In the genomic region with DNA sequence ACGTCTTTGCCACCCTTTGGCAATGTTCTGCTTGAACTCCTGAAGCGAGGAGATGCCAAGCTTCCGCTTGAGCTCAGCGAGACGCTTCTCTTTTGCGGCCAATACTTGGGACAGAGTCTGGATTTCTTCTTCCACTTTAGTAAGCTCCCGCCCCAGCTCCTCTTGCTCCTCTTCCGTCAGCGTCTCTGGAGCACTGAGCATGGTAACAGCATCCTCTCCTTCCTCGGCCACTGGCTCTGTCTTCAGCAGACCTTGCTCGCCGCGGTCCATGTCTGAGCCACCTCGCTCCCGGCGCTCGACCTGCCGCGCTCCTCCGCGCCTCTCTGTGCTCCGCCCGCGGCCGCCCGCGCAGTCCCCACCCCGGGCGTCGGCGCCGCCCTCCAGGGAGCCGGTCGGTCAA, we compare ENCODE assay signal across 8 mouse cellular contexts. TPM values are rescaled to one million over a fixed set of nuclear protein-coding genes. Genes with fewer than 3 reads are reported as not detected.
DNase-seq lines count a peak whose midpoint lies in the region; ATAC-seq and TF ChIP-seq lines count a peak whose summit lies in the region.

No protein-coding gene starts in this region.

- H3K27me3 ChIP-seq in embryonic facial prominence, embryonic 15.5 days, result no peaks in the 10 kb centered on the region
- no peaks in the 10 kb centered on the region for H3K27me3 ChIP-seq in heart, postnatal 0 days (ENCODE audit: control insufficient read depth, insufficient read depth, low read length)
- no peaks in the 10 kb centered on the region for H3K27me3 ChIP-seq in stomach, postnatal 0 days (ENCODE audit: control insufficient read depth, insufficient read depth, low read length)

- DNase-seq in frontal cortex, postnatal 14 days (ENCODE audit: low spot score in 2 of 2), result no peak
- peak; percentile 41 for DNase-seq in adrenal gland, postnatal 25 days
- DNase-seq in heart, postnatal 0 days (ENCODE audit: low spot score), result peak; percentile 15
- DNase-seq in large intestine, adult 2 months (ENCODE audit: low read depth, low spot score), result peak; percentile 2
- peak; percentile 43 for DNase-seq in stomach, postnatal 0 days (ENCODE audit: low spot score)

- H3K27ac ChIP-seq in embryonic facial prominence, embryonic 15.5 days (replicated peaks), result no peak overlapping the region
- no peak overlapping the region for H3K27ac ChIP-seq in heart, postnatal 0 days (ENCODE audit: low read depth)
- H3K27ac ChIP-seq in stomach, postnatal 0 days (replicated peaks), result no peak overlapping the region

- peak overlapping the region; percentile 35; the same call in 1 of the 2 replicates for H3K9ac ChIP-seq in embryonic facial prominence, embryonic 15.5 days
- peak overlapping the region; percentile 46 for H3K9ac ChIP-seq in heart, postnatal 0 days (replicated peaks; ENCODE audit: low read depth, low read length)
- peak overlapping the region; percentile 41 for H3K9ac ChIP-seq in stomach, postnatal 0 days (ENCODE audit: low read length)

- H3K9me3 ChIP-seq in embryonic facial prominence, embryonic 15.5 days (replicated peaks), result no peaks in the 10 kb centered on the region
- H3K9me3 ChIP-seq in heart, postnatal 0 days (replicated peaks; ENCODE audit: control insufficient read depth, low read length), result no peaks in the 10 kb centered on the region
- no peaks in the 10 kb centered on the region for H3K9me3 ChIP-seq in stomach, postnatal 0 days (ENCODE audit: control insufficient read depth, low read length)

- H3K4me1 ChIP-seq in embryonic facial prominence, embryonic 15.5 days, result 0 out of 2 replicates have a peak, but pooled peaks cover 2% of the 10 kb centered on the region
- H3K4me1 ChIP-seq in heart, postnatal 0 days (ENCODE audit: control insufficient read depth, insufficient read depth), result peaks cover 5% of the 10 kb centered on the region; the same call in 1 of the 2 replicates
- H3K4me1 ChIP-seq in stomach, postnatal 0 days (replicated peaks; ENCODE audit: control insufficient read depth, insufficient read depth), result no peaks in the 10 kb centered on the region

- H3K4me3 ChIP-seq in embryonic facial prominence, embryonic 15.5 days (replicated peaks), result peak overlapping the region; percentile 48
- H3K4me3 ChIP-seq in heart, postnatal 0 days (ENCODE audit: low read depth, low read length), result peak overlapping the region; percentile 62
- peak overlapping the region; percentile 46 for H3K4me3 ChIP-seq in stomach, postnatal 0 days (ENCODE audit: low read depth, low read length)

- ATAC-seq in frontal cortex, adult (ENCODE audit: low TSS enrichment), result peak; percentile 77
- ATAC-seq in embryonic facial prominence, embryonic 15.5 days (ENCODE audit: insufficient number of reproducible peaks, low FRiP score, low TSS enrichment, low read depth), result 0 out of 2 replicates have a peak, but pooled peaks have one; percentile 15
- peak; percentile 70 for ATAC-seq in heart, postnatal 0 days (ENCODE audit: insufficient read depth, low read depth)
- peak; percentile 47 for ATAC-seq in megakaryocyte progenitor cell, adult 5-6 weeks (replicated peaks; ENCODE audit: poor library complexity)
- ATAC-seq in stomach, postnatal 0 days (ENCODE audit: low FRiP score, low TSS enrichment), result peak; percentile 76

- H3K36me3 ChIP-seq in embryonic facial prominence, embryonic 15.5 days, result peaks cover 33% of the 10 kb centered on the region
- H3K36me3 ChIP-seq in heart, postnatal 0 days (replicated peaks; ENCODE audit: control insufficient read depth, insufficient read depth, low read length), result peaks cover 36% of the 10 kb centered on the region
- peaks cover 8% of the 10 kb centered on the region; the same call in 1 of the 2 replicates for H3K36me3 ChIP-seq in stomach, postnatal 0 days (ENCODE audit: control insufficient read depth, insufficient read depth, low read length)

- no peak for TF ChIP-seq EP300 in heart, postnatal 0 days (IDR thresholded peaks at IDR 0.05; ENCODE audit: low read depth)
- no peak for TF ChIP-seq EP300 in stomach, postnatal 0 days (optimal IDR thresholded peaks at IDR 0.05)

- 4% methylated on average over 34 of the region's 34 CpGs for WGBS in embryonic facial prominence, embryonic 15.5 days
- 3% methylated on average over 34 of the region's 34 CpGs for WGBS in heart, postnatal 0 days
- WGBS in large intestine, adult 2 months, result 2% methylated on average over 34 of the region's 34 CpGs
- WGBS in stomach, postnatal 0 days, result 3% methylated on average over 34 of the region's 34 CpGs

- no peak for TF ChIP-seq CTCF in heart, postnatal 0 days (IDR thresholded peaks at IDR 0.05; ENCODE audit: low read depth)
- no peak for TF ChIP-seq CTCF in stomach, postnatal 0 days (IDR thresholded peaks at IDR 0.05; ENCODE audit: low read depth)

- peak overlapping the region; percentile 61 for H3K4me2 ChIP-seq in embryonic facial prominence, embryonic 15.5 days (replicated peaks)
- peak overlapping the region; percentile 74 for H3K4me2 ChIP-seq in heart, postnatal 0 days (ENCODE audit: low read depth, low read length)
- peak overlapping the region; percentile 61 for H3K4me2 ChIP-seq in stomach, postnatal 0 days (replicated peaks; ENCODE audit: low read depth)

RNA-seq across cellular contexts. Expression of a gene that starts 31.0 kb away (rescaled TPM):
- 80.1 and 93.7 TPM in 2 replicates for total RNA-seq in adrenal gland, postnatal 25 days (2021)
- 82.0 and 87.7 TPM in 2 replicates for polyA plus RNA-seq in embryonic facial prominence, embryonic 15.5 days (2015; fragmentation: Nextera tagmentation; extraction: Ambion mirVana)
- total RNA-seq in heart, postnatal 0 days (2014; rRNA removed; ENCODE audit: low replicate concordance), result 48.7 and 55.0 TPM in 2 replicates
- 34.5 and 38.6 TPM in 2 replicates for polyA plus RNA-seq in heart, postnatal 0 days (2015; fragmentation: Nextera tagmentation; extraction: Ambion mirVana)
- polyA plus RNA-seq in large intestine, adult 2 months (2012; rRNA removed), result 13.6 and 13.7 TPM in 2 replicates
- 228 and 231 TPM in 2 replicates for total RNA-seq in megakaryocyte progenitor cell, adult 5-6 weeks (2015)
- total RNA-seq in megakaryocyte progenitor cell, adult 5-6 weeks (2017), result 233 and 244 TPM in 2 replicates
- 39.0 and 39.1 TPM in 2 replicates for polyA plus RNA-seq in stomach, postnatal 0 days (2015; fragmentation: Nextera tagmentation; extraction: Ambion mirVana)

RNA-seq across cellular contexts. Expression of a gene that starts 31.1 kb away (rescaled TPM):
- 9.8 and 12.7 TPM in 2 replicates for total RNA-seq in adrenal gland, postnatal 25 days (2021)
- polyA plus RNA-seq in embryonic facial prominence, embryonic 15.5 days (2015; fragmentation: Nextera tagmentation; extraction: Ambion mirVana), result 35.9 and 36.1 TPM in 2 replicates
- 1.9 and 2.5 TPM in 2 replicates for total RNA-seq in heart, postnatal 0 days (2014; rRNA removed; ENCODE audit: low replicate concordance)
- 20.9 and 23.0 TPM in 2 replicates for polyA plus RNA-seq in heart, postnatal 0 days (2015; fragmentation: Nextera tagmentation; extraction: Ambion mirVana)
- polyA plus RNA-seq in large intestine, adult 2 months (2012; rRNA removed), result 0.81 and 1.1 TPM in 2 replicates
- total RNA-seq in megakaryocyte progenitor cell, adult 5-6 weeks (2015), result 27.1 and 29.3 TPM in 2 replicates
- total RNA-seq in megakaryocyte progenitor cell, adult 5-6 weeks (2017), result 8.7 and 11.8 TPM in 2 replicates
- polyA plus RNA-seq in stomach, postnatal 0 days (2015; fragmentation: Nextera tagmentation; extraction: Ambion mirVana), result 30.6 and 31.5 TPM in 2 replicates

RNA-seq across cellular contexts. Expression of a gene that starts 41.1 kb away (rescaled TPM):
- 51.5 and 60.6 TPM in 2 replicates for total RNA-seq in adrenal gland, postnatal 25 days (2021)
- 12.3 and 13.2 TPM in 2 replicates for polyA plus RNA-seq in embryonic facial prominence, embryonic 15.5 days (2015; fragmentation: Nextera tagmentation; extraction: Ambion mirVana)
- 30.3 and 32.7 TPM in 2 replicates for total RNA-seq in heart, postnatal 0 days (2014; rRNA removed; ENCODE audit: low replicate concordance)
- 8.4 and 8.8 TPM in 2 replicates for polyA plus RNA-seq in heart, postnatal 0 days (2015; fragmentation: Nextera tagmentation; extraction: Ambion mirVana)
- 12.2 and 26.0 TPM in 2 replicates for polyA plus RNA-seq in large intestine, adult 2 months (2012; rRNA removed)
- 54.4 and 64.4 TPM in 2 replicates for total RNA-seq in megakaryocyte progenitor cell, adult 5-6 weeks (2015)
- total RNA-seq in megakaryocyte progenitor cell, adult 5-6 weeks (2017), result 57.8 and 85.7 TPM in 2 replicates
- polyA plus RNA-seq in stomach, postnatal 0 days (2015; fragmentation: Nextera tagmentation; extraction: Ambion mirVana), result 5.4 and 5.6 TPM in 2 replicates

Comparison
In these comparisons a context has a peak if more than half of its experiments do, and no peak if none do; other contexts are left out.
1. ATAC-seq: peak in every context shown above with its lines; median percentile 77 in frontal cortex, adult; 76 in stomach, postnatal 0 days; 70 in heart, postnatal 0 days; 47 in megakaryocyte progenitor cell, adult 5-6 weeks; 15 in embryonic facial prominence, embryonic 15.5 days.
2. DNase-seq: peak in adrenal gland, postnatal 25 days (single experiment), heart, postnatal 0 days (single experiment), large intestine, adult 2 months (single experiment) and stomach, postnatal 0 days (single experiment); none in frontal cortex, postnatal 14 days (0 of 2).
3. RNA of a gene that starts 31.1 kb away (polyA plus RNA-seq): 35.9 to 36.1 TPM in embryonic facial prominence, embryonic 15.5 days, 30.6 to 31.5 TPM in stomach, postnatal 0 days and 20.9 to 23.0 TPM in heart, postnatal 0 days; 0.81 to 1.1 TPM in large intestine, adult 2 months; every median in the first group is over 10 times any median in the second.
4. Peak in every context shown above with its lines, with median percentiles within 50 percentile points of each other: H3K4me2 ChIP-seq, H3K4me3 ChIP-seq and H3K9ac ChIP-seq.